Mouse (Mus musculus) c-Kit-positive CD71-positive TER-119-negative erythroid progenitor cells, embryonic 14.5 days (primary cell): ENCODE data around the gene Defb22.

Experiments
- DNase-seq: peaks from one replicate; pipeline ENCODE4 v3.0.0-alpha.2; 2013; ENCODE audit warnings: low read depth

Defb22 gene

DNA sequence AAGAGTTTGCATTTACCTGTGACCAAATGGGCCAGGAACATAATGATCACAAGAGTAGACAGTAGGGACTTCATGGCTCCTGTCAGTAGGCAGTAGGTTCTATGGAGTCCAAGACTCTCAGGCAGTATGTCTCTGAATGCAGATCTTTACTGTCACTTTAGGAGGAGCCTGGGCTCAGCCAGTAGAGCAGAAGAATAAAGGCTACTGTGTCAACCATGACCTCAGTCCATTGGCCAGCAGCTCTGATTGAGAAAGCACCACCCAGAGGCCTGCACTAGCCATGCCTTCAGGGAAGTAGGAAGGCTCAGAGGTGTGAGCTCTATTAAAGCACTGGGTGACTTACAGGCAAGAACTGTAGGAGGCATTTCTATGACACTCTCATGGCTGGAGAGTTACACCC, at the start of gene Defb22:
Defb22 (minus strand) TSS at position 101 of the 400 bp plus-strand sequence.
- no peak for DNase-seq

DNA sequence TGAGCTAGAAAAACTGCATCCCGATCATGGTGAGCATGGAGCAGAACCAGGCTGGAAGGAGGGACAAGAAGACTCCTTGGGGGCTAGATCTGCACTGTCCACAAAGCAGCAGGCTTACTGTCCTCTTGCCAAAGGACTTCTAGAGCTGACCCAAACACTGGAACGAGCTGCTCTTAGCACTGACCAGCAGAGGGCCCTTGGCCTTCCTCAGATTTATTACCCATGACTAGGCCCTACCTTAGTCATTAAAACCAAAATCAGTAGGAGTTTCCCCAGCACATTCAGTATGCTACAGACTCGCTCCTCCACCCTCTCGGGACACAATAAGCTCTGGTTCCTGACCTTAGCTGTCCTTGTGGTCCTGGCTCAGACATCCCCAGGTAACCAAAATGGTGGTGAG, 28.0 kb upstream of the Defb22 start, which contains the start of gene Defb28:
Defb28 (plus strand) TSS at position 275 of the 400 bp plus-strand sequence.
- DNase-seq, result no peak

DNA sequence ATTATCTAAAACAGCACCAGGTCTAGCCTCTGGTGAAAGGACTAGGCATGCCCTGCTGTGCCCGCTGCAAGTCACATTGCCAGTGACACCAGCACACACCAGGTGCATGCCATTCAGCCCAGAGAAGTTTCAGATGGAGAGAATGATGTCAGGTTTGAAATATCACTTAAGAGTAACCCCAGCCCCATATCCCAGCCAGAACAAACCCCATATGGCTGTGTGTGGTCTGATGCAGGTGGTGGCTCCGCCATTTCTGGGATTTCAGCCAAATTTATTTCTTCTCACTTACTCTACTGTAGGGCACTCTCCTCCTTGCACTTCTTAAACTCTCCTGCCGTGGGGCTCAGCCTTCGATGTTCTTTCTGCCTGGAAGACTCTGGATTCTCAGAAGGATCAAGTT, 26.1 kb upstream of the Defb22 start:
- DNase-seq, result no peak

DNA sequence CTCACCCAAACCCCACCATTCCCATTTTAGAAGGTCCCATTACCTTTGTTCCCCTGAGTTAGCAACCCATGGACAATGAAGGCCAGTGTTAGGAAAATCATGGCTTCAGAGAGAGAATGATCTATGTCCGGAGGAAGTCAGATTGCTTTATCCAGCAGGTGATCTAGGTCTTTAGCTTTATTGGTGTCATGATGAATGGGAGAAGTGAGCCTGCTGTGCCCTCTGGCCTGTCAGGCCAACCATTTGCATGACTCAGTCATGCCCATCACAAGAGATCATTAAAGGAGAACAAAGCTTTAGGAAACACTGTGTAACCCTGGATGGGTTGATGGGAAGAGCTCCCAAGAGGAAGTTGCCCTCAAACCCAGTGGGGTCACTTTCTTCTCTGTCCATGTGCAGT, 21.7 kb upstream of the Defb22 start, which contains the start of gene Defb26:
Defb26 (minus strand) TSS at position 101 of the 400 bp plus-strand sequence.
- no peak for DNase-seq

DNA sequence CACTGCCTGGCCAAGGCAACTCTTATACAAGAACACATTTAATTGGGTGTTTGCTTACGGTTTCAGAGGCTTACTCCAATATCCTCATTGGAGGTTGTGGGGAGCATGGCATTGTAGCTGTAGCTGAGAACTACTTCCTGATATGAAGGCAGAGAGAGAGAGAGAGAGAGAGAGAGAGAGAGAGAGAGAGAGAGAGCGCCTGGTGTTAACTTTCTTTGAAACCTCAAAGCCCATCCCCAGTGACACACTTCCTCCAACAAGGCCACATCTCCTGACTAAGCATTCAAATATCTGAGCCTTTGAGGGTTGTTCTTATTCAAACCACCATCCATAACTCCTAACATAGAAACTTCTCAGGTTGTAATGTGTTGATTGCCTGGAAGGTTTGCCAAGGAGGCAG, 14.0 kb upstream of the Defb22 start:
- DNase-seq, result no peak

DNA sequence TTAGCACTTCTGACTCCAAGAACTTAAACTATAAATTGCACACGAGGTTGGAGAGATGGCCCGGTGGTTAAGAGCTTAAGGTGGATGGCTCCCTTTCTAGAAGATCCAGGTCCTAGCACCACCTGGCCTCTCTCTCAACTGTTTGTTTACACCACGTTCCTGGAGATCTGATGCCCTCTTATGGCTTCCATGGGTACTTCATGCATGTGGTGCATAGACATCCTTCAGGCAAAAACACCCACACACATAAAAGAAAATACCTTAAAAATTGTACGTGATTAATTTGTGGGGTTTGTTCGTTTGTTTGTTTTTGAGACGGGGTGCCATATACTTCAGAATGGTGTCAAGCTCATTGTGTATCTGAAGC, 10.9 kb upstream of the Defb22 start:
- DNase-seq, result no peak

DNA sequence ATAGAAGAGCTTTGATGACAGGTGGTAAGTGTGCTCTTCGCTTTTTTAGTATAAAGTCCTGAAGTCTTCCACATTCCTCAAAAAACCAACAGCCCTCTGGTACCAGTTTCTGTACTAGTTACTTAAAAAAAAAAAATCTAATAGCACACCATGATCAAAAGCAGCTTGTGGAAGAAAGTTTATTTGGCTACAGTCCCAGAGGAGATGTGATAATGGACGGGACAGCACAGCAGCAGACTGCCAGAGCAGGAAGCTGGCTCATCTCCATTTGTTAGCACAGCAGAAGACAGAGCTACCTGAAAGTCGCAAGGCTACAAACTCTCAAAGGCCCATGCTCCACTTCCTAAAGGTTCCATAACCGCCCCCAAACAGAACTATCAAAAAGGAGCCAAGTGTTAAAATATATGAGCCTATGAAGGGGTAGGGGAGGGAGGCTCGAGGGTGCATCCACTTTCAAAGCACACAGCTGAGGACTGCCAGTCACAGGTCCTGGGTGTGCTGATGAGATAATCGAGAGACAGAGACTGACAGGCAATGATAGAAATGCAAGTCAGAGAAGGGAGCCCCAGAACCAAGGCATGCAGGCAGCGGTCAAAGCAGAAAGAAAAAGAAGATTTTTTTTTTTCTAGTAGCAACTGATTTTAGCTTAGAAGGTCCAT, 10.4 kb upstream of the Defb22 start:
- DNase-seq, result no peak

DNA sequence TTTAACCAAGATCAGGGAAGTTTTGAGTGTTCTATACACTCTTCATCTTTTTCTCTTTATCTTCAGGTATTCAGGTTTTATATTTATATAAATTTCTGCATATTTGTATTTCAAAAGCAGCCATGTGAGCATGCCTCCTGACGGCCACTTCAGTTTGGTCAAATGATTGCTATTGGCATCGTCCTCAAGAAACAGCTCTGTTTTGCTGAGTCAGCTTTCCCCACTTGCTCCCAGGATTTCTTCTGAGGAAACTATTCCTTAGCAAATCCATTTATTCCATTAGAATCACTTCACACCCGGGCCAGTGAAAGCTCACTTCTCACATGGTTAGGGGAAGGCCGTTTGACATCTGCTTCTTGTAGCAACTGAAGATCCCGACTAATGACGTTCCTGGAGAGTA, 8.1 kb upstream of the Defb22 start:
- no peak for DNase-seq

DNA sequence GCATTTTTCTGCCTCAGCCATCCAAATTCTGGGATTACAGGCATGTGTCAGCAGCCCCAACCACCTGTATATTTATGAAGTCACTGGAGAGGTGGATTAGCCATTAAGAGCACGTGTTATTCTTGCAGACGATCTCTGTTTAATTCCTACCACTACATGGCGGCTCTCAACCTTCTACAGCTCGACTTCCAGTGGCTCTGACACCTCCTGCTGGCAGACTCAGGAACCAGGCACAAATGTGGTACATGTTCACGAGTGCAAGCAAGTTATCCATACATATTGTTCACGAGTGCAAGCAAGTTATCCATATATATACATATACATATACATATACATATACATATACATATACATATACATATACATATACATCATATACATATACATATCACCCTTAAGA, 3.2 kb upstream of the Defb22 start:
- DNase-seq, result no peak

DNA sequence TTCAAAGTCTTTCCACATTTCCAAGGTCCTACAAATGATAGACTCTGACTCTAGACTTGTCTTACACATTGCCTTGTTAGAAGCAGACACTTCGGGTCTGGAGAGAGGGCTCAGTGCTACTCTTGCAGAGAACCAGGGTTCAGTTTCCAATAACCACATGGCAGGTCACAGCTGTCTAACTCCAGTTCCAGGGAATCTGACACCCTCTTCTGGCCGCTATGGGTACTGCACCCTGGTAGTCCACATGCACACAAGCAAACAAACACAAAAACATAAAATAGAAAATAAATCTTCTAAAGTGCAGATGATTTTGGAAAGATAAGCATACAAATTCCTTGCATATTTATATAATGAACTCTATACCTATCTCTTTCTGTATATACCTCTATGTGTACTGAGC, 2.9 kb downstream of the Defb22 start:
- peak; percentile 20 for DNase-seq

DNA sequence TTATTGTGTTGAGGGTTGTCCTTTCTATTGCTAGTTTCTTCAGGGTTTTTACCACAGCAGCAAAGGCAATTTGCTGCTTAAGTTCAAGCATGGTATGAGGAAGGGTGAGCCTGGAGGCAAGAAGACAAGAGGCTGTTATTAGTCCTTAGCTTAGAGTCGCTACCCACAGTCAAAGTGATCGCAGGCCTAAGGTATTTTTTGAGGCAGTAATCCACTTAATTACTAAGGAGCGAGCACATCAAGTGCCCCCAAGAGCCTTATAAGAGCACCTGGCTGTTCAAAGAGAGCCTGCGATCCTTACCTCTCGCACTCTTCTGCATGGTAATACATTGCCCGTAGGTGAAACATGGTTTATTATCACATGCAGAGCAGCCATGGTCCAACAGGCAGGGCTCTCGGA, 8.2 kb downstream of the Defb22 start:
- DNase-seq, result no peak

DNA sequence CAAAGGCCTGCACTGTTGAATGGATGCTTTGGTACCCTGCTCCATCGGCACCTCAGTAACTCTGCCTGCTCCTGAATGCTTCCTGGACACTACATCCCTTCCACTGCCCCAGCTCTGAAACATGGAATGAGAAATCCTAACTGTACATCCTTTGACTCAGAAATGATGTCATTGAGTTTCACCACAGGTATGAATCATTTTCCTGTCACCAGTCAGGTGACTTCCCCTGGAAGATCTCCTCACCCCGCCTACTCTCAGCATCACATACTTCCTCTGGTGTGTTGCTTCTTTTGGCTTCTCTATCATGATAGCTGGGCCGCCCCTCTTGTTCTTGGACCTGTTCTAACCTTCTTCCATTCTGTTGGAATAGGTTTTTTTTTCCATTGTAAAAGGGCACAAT, 9.1 kb downstream of the Defb22 start:
- no peak for DNase-seq

DNA sequence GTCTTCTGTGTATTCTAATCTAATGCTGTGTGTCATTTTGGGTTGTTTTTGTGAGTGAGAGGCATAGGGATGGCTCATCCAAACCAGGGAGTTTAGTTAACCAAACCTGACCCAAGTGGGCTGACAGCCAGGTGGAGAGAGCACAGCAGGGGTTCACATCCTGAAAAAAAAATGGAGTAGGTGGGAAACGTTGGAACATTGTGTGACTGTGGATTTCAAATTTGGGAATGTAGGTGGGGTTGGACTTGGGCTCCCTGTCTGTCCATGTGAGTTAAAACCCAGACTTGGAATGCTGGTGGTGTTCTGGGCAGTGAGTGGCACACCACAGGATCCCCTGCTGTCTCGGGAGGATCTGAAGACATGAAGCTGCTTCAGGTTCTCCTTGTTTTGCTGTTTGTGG, 13.2 kb downstream of the Defb22 start, which contains the start of gene Defb20:
Defb20 (plus strand) TSS at position 301 of the 400 bp plus-strand sequence.
- DNase-seq, result no peak

DNA sequence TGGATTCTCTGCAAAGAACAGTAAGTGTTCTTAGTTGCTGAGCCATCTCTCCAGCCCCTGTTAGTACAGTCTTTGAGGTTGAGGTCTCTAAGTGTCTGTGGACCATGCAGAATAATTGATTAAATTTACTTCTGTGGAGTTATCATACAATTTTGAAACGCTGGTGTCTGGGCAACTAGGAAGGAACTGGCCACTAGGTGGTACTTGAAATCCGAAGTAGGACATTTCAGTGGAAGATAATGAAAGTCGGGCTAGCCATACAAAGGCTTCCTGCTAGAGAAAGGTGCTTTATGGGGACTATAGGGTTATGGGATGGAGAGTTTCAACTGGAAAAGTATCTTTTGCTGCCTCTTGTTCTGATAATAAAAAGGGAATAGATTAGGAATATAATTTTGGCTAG, 17.5 kb downstream of the Defb22 start:
- DNase-seq, result no peak

DNA sequence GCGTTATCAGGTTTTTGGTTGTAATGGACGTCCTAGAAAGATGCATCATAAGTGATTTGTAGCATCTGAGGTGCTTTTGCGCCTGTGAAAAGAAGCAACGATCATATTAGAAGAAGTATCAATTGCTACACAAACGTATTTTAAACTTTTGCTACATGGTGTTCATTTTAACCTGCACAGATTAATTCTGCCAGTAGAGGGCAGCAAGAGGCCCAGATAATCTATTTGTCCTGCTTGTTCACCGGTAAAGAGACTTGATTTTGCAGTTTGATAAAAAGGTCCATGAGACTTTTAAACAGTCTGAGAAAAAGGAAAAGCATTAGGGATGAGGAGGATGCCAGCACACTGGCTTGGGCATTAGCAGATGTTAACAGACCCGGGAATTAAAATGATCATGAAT, 19.0 kb downstream of the Defb22 start:
- peak; percentile 21 for DNase-seq

DNA sequence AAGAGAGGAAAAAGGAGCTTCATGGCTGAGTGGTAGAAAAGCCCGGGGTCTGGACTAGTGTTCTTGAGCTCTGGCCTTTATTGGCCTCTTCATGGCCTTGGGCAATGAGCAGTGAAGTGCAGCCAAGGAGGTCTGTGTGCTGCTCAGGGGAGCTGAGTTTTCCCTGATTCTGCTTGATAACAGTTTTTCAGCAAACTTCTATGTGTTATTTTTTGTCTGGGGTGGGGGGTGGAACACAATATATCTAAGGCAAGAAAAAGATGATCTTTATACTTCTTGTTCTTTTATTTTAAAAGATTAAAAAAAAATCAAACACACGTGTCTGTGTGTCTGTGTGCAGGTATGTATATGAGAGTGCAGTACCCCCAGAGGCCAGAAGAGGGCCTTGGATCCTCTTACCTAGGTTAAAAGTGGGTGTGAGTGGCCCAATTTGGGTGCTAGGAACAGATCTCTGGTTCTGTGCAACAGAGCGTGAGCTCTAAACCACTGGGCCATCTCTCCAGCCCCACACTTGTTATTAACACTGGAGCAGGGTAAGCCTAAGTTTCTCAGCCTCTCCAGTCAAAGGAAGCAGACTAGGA, 25.3 kb downstream of the Defb22 start, which contains the start of gene Defb23:
Defb23 (minus strand) TSS at position 51 of the 581 bp plus-strand sequence.
- DNase-seq, result no peak

DNA sequence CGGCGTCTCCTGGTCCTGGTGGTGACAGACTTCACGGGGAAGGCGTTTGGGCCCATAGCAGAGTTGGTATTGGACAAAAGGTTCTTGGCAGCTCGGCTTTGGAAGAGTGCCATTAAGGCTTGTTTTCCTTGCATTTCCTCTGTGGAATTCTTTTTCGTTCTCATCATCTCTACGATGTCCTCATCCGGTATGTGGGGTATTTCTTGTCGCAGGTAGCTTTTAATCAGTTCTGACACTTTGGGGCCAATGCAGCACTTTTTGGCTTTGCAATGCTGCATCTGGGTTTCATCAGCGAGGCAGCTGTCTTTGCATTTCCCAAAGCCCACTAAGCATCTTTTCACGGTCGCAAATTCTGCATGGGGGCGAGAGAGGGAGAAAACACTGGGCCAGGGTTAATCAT, 30.7 kb downstream of the Defb22 start:
- no peak for DNase-seq

DNA sequence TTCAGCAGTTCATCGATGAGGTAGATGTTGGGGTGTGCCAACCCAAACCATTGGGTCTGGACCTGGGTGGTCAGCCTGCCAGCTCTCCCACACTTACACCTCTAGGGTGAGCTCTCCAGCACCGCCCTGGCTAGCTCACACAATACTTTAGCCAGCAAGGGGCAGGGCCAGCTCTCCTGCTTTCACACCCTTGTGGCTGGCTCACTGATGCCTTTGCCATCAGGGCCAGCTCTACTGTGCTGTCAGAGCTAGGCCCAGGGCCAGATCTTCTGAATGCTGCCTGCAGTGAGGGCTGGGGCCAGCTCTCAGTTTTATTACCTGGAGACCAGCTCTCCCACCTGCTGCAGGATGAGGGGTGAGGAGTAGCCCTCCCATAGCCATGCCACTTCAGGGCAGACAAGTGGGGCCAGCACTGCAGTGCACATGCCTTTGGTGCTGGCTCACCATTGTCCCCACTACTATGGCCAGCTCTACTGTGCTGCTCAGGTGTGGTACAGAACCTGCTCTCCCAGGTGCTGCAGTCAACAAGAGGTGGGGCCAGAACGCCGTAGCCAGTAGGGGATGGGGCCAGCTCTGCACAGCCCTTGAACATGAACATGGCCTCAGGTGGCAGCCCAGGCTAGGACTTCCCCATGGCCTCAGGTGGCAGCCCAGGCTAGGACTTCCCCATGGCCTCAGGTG, 37.7 kb downstream of the Defb22 start:
- no peak for DNase-seq

DNA sequence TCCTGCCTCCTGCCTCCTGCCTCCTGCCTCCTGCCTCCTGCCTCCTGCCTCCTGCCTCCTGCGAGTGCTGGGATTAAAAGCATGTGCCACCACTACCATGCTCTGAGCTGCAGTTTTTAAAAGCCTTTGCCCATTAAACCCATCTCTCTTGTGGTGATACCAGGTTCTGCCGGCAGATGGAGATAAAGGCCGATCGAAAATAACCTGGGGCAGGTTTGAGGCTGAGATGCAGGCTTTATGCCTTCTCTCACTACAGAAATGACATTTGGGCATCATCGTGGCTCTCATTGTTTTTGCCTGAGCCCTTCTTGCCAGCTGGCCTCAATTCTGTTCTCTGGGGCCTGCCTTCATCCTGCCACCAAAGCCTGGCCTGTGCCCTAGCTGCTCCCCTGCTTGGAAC, 39.7 kb downstream of the Defb22 start:
- no peak for DNase-seq

DNA sequence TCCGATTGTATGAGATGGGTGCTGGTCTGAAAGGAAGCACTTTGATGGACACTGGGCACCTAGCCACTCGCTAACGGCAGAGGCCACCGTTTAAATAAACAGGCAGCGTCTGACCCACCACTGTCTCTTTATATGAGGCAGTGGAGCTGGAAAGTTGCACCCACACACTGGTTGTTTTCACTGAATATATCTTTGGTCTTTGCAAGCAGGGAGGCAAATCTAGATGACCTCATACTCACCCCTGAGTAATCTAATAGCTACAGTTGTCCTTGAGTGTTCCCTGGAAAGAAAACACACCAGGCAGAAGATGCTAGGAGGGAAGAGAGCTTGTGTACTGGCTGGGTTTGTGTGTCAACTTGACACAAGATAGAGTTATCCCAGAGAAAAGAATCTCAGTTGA, 42.5 kb downstream of the Defb22 start:
- no peak for DNase-seq

DNA sequence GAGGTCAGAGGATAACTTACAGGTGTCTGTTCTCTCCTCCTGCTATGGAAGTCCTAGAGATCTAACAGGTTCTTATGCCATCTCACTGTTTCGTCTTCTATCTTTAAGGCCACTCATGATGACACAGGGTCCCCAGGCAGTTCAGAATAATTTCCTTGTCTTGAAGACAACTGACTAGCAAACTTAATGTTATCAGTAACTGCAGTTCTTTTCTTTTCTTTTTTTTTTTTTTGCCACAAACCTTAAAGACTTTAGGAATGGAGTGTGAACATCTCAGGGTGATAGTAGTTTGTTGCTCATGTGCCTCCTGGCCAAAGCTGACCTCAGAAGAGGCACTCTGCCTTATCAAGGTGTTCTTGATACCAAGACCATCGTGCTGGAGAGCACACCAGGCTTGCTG, 43.3 kb downstream of the Defb22 start:
- DNase-seq, result no peak

DNA sequence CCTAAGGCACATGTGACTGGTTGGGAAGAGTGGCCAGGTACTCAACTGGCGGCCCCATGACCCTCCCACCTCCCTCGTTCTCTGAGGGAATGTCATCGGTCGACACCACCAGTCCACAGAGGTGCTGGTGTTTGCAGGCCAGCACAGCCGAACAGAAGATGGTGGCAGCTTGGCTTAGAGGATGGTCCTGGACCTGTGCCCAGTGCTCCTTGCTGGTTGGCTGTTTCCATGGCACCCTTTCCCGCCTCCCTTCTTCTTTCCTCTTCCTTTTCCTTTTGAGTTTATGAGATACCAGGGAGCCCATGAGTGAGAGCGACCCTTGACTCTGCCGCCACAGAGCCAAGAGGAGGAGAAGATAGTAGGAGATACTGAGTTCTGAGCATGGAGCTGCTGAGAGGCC, 46.7 kb downstream of the Defb22 start:
- no peak for DNase-seq

DNA sequence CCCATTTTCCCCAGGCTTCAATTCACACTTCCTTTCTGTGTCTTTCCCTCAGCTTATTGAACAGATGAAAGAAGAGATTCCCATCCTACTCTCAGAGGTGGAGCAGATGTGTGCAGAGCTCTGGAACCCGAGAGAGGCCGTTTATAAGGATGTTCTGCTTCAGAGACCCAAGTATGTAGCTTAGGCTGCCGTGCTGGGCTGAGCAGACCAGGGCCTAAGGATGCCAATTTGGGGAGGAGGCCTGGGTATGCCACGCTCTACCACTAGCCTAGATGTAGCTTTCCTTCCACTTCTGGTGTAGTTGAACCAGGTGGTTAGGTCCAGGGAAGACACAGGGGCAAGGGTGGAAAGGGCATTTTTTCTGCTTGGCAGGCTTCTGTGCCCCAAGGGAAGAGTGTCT, 47.6 kb downstream of the Defb22 start:
- DNase-seq, result no peak
